ENCODE assay signal across 8 mouse cellular contexts in the genomic region with DNA sequence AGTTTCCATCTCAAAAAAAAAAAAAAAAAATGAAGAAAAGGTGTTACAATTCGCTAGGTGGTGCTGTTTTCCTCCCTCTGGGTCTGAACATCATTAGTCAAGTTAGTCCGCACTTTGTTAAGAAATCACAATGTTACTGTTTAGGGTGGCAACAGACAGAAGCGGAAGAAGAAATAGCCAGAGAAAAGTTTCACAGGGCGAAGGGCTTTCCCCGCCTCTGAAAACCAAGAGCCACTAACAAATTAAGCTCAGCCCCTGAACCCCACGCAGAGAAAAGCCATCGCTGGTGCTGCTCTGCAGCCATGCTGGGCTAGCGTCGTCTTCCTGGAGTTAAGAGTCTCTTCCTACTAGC. TPM values are rescaled to one million over a fixed set of nuclear protein-coding genes. Genes with fewer than 3 reads are reported as not detected.
DNase-seq lines count a peak whose midpoint lies in the region; ATAC-seq lines count a peak whose summit lies in the region.

No protein-coding gene starts in this region.

- ATAC-seq in forebrain, embryonic 15.5 days (replicated peaks): no peak
- ATAC-seq in hindbrain, embryonic 13.5 days (ENCODE audit: low FRiP score): no peak
- ATAC-seq in liver, embryonic 12.5 days: no peak
- ATAC-seq in monocyte, adult 5-6 weeks (replicated peaks; ENCODE audit: insufficient number of reproducible peaks, low FRiP score, low TSS enrichment, poor library complexity, severe bottlenecking): peak; percentile 63

- peak; percentile 45 for DNase-seq in layer of hippocampus, adult 11-12 months (ENCODE audit: low spot score)
- no peak for DNase-seq in layer of hippocampus, adult 9-10 months (ENCODE audit: low spot score)
- peak; percentile 59 for DNase-seq in brain, adult 2 months (ENCODE audit: low read depth, low spot score)
- peak; percentile 75 for DNase-seq in thymus, postnatal 0 days (ENCODE audit: low spot score)

- H3K4me1 ChIP-seq in forebrain, embryonic 15.5 days: peaks cover 56% of the 10 kb centered on the region
- H3K4me1 ChIP-seq in hindbrain, embryonic 13.5 days (replicated peaks): peaks cover 37% of the 10 kb centered on the region
- H3K4me1 ChIP-seq in liver, embryonic 12.5 days: peaks cover 87% of the 10 kb centered on the region

- H3K4me3 ChIP-seq in forebrain, embryonic 15.5 days: peak overlapping the region; percentile 89
- H3K4me3 ChIP-seq in hindbrain, embryonic 13.5 days: peak overlapping the region; percentile 38
- peak overlapping the region; percentile 91 for H3K4me3 ChIP-seq in liver, embryonic 12.5 days

- H3K36me3 ChIP-seq in forebrain, embryonic 15.5 days: no peaks in the 10 kb centered on the region
- no peaks in the 10 kb centered on the region for H3K36me3 ChIP-seq in hindbrain, embryonic 13.5 days
- H3K36me3 ChIP-seq in liver, embryonic 12.5 days: peaks cover 21% of the 10 kb centered on the region

- peak overlapping the region; percentile 96 for H3K4me2 ChIP-seq in forebrain, embryonic 15.5 days (replicated peaks)
- peak overlapping the region; percentile 95 for H3K4me2 ChIP-seq in hindbrain, embryonic 13.5 days
- peak overlapping the region; percentile 93 for H3K4me2 ChIP-seq in liver, embryonic 12.5 days

- H3K9ac ChIP-seq in forebrain, embryonic 15.5 days (replicated peaks): peak overlapping the region; percentile 54
- H3K9ac ChIP-seq in hindbrain, embryonic 13.5 days: peak overlapping the region; percentile 65
- peak overlapping the region; percentile 94 for H3K9ac ChIP-seq in liver, embryonic 12.5 days

- WGBS in forebrain, embryonic 15.5 days: under 1% methylated on average over 9 of the region's 9 CpGs
- WGBS in hindbrain, embryonic 13.5 days: 2% methylated on average over 9 of the region's 9 CpGs
- WGBS in liver, embryonic 12.5 days (ENCODE audit: insufficient replicate concordance): 2% methylated on average over 9 of the region's 9 CpGs

- peak overlapping the region; percentile 74 for H3K27ac ChIP-seq in forebrain, embryonic 15.5 days (replicated peaks)
- H3K27ac ChIP-seq in hindbrain, embryonic 13.5 days: peak overlapping the region; percentile 45; the same call in 1 of the 2 replicates
- H3K27ac ChIP-seq in liver, embryonic 12.5 days: peak overlapping the region; percentile 76

- H3K27me3 ChIP-seq in forebrain, embryonic 15.5 days: no peaks in the 10 kb centered on the region
- peaks cover 52% of the 10 kb centered on the region for H3K27me3 ChIP-seq in hindbrain, embryonic 13.5 days
- H3K27me3 ChIP-seq in liver, embryonic 12.5 days (replicated peaks): no peaks in the 10 kb centered on the region

- H3K9me3 ChIP-seq in forebrain, embryonic 15.5 days: no peaks in the 10 kb centered on the region
- no peaks in the 10 kb centered on the region for H3K9me3 ChIP-seq in hindbrain, embryonic 13.5 days
- H3K9me3 ChIP-seq in liver, embryonic 12.5 days (replicated peaks): no peaks in the 10 kb centered on the region

RNA-seq across cellular contexts. Expression of gene Ezr, which starts 4.3 kb away (rescaled TPM):
- 112 and 125 TPM in 2 replicates for polyA plus RNA-seq in forebrain, embryonic 15.5 days (2015; fragmentation: Nextera tagmentation; extraction: Ambion mirVana)
- polyA plus RNA-seq in hindbrain, embryonic 13.5 days (2015; fragmentation: Nextera tagmentation; extraction: Ambion mirVana): 53.9 and 94.4 TPM in 2 replicates
- polyA plus RNA-seq in liver, embryonic 12.5 days (2016; fragmentation: Nextera tagmentation; extraction: Ambion mirVana): 67.9 and 72.4 TPM in 2 replicates
- 389 to 480 TPM (median 421 TPM) in 3 replicates for total RNA-seq in monocyte, adult 5-6 weeks (2017)
- polyA plus RNA-seq in thymus, postnatal 0 days (2015; fragmentation: Nextera tagmentation; extraction: Ambion mirVana): 385 and 387 TPM in 2 replicates

Comparison
In these comparisons a context has a peak if more than half of its experiments do, and no peak if none do; other contexts are left out.
1. H3K4me3 ChIP-seq: peak in every context shown above with its lines; median percentile 91 in liver, embryonic 12.5 days; 89 in forebrain, embryonic 15.5 days; 38 in hindbrain, embryonic 13.5 days.